Mouse (Mus musculus): ENCODE results near the gene Fars2.

Gene Fars2

DNA sequence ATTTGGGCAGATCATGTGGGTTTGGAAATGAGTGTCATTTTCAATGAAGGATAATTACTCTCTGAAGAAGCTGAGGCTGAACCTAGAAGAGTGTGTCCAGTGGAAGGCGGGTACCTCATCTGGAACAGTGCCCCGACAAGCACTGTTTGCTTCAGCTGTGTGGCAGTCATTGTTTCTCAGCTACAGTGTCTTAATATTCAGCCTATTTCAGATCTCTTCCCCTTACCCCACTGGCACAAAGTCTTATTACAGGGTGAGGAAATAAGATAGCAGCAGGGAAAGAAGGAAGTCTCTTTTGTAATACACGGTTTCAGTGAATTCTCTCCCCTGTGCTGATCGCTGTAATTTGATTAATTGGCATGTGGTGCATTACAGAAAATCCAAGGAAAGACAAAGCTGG is 101.1 kb downstream of the Fars2 start:
- no peak for DNase-seq (ENCODE audit: low spot score)

DNA sequence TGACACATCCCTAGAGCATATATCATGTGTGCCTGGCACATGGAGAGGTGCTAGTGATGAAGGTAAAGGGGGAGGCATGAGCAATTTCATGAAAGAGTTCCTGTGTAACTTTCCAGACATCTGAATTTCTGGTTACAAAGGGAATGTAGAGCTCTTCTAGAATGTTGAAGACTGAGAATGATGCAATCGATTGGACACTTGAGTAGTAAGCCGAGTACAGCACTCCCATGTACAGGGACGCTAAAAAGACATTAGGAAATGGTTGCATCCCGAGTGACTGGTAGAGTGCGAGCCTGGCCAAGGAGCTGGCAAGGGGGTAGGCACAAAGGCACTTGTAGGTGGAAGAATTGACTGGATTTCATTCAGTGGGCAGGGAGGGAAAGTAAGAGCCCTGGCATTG is 102.3 kb downstream of the Fars2 start:
- no peak for DNase-seq (ENCODE audit: low spot score)

DNA sequence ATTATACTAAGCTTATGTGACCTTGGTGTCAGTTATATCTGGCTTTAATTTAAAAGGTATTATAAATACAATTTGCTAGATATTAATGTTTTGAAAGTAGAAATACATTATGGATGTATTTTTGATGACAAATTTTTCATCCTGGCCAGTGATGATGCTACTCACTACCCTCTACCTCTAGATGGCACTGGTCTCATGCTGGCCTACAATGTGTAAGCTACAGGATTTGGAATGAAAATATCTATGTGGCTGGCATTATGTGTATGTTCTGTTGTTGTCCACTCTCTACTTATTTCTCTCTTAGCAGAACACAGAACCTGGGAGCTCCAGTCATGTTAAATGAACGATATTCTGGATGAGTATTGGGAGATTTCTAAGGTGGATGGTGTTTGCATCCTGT is 104.7 kb downstream of the Fars2 start:
- no peak for DNase-seq (ENCODE audit: low spot score)

DNA sequence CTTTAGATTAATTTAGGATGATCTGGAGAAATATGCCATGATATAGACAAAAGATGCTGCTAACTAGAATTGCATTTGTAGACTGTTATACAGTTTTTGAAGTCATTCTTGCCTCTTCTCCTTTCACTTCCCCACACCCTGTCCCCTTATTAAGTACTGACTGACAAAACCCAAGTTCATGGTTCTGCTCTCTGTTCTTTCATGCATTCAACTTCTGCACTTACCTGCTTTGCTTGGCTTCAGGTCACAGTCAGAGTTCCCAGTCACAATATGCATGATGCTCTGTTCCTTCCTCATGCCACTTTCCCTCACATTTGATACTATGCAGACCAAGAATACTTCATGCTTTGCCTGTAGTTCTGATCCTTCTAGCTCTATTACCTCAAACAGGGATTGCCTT is 105.5 kb downstream of the Fars2 start:
- DNase-seq (ENCODE audit: low spot score) = no peak

GRCm38 (mm10) chr13:36224431-36224830 is 107.2 kb downstream of the Fars2 start:
- DNase-seq (ENCODE audit: low spot score) = no peak

DNA sequence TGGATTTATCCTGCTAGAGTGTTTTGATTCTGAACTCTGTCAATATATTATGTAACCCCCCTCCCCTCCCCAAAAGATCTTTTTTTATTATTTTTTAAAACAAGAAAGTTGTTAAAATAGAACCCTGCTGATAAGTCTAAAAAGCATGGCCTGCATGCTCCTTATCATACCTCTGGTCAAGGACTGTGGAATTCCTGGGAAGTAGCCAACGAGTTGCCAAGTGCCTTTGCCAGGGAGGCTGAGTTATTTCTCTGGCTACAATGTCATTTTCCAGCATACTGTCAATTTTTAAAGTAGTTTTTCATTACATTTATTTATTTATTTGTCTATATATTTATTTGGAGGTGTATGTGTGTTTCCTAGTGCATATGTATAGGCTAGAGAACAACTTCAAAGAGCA is 125.0 kb downstream of the Fars2 start:
- DNase-seq (ENCODE audit: low spot score) = no peak

DNA sequence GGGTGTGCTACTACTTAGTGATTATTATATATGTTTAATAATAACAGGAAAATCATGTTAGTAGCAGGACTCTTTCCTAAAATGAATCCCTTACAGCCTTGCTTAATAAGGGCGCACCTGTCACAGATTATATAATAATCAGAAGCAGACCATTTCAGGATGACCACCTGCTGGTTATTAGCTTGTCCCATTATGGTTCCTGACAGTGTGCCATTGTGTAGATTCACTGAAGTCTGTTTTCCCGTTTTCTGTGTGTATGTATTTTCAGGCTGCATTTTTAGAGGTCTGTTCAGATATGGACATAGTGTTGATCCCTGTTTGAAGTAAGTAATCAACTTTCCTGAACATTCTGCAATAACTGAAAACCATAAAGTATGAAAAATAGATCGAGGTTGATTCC is 136.7 kb downstream of the Fars2 start:
- no peak for DNase-seq (ENCODE audit: low spot score)

DNA sequence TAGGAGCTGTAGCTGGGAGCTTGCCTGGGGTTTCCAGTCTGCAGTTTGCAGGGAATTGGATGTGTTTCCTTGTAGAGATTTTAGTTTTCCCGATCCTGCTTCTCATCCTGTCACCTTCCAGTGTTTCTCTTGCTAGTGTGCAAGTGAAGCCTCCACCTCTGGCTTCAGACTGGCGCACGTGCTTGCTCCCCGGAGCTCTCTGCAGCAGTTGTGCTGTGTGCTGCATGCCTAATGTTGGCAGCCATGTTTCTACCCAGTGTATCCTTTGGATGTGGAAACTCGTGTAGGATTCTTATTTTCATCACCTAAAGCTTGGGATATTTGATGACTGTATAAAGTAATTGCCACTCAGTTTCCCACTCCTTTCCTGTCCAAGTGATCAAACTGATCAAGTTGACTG is 140.0 kb downstream of the Fars2 start:
- DNase-seq (ENCODE audit: low spot score) = no peak

GRCm38 (mm10) chr13:36259754-36260153 is 142.5 kb downstream of the Fars2 start:
- DNase-seq (ENCODE audit: low spot score) = no peak

- no peak for DNase-seq (ENCODE audit: low spot score)
Measured at GRCm38 (mm10) chr13:36261299-36261698, 144.1 kb downstream of the Fars2 start.

GRCm38 (mm10) chr13:36263240-36264095 is 146.3 kb downstream of the Fars2 start:
- DNase-seq (ENCODE audit: low spot score) = no peak

GRCm38 (mm10) chr13:36264391-36264790 is 147.2 kb downstream of the Fars2 start:
- no peak for DNase-seq (ENCODE audit: low spot score)

DNA sequence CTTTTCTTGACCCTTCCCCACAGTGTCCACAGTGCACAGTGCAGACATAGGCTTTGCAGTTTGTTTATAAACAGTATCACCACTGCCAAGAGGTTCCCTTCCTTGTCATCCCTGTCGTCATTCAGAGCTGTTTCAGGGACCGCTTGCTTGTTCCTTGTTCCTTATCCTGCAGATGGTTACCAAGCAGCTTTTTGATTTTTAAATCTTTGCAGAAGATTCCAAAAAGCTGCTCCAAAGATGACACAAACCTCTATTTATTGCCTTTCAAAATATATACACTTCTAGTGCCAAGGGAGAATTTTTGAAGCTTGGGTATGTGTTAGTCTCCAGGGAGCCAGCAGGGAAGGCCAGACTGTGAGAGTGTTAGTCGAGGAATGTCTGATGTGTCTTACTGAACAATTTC is 148.1 kb downstream of the Fars2 start:
- DNase-seq (ENCODE audit: low spot score) = no peak

- DNase-seq (ENCODE audit: low spot score) = no peak
Measured at GRCm38 (mm10) chr13:36267399-36267798, 150.2 kb downstream of the Fars2 start.

DNA sequence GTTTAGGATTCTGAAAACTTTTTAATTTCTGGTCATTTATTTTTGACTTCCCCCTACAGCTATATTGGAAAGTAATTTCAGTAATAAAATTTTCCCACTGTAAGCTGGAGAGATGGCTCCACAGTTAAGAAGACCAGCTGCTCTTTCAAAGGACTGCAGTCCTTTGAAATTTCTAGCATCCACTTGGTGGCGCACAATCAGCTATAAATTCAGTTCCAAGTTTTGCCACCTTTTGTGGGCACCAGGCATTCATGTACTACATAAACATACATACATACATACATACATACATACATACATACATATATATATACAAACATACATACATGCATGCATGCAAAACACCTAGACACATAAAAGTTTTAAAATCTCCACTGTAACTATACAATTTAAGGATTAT is 153.7 kb downstream of the Fars2 start:
- no peak for DNase-seq (ENCODE audit: low spot score)

- DNase-seq (ENCODE audit: low spot score) = no peak
Measured at GRCm38 (mm10) chr13:36273497-36273896, 156.3 kb downstream of the Fars2 start.

GRCm38 (mm10) chr13:36276194-36276593 is 159.0 kb downstream of the Fars2 start:
- no peak for DNase-seq (ENCODE audit: low spot score)

GRCm38 (mm10) chr13:36282018-36282417 is 164.8 kb downstream of the Fars2 start:
- peak; percentile 30 for DNase-seq (ENCODE audit: low spot score)

DNA sequence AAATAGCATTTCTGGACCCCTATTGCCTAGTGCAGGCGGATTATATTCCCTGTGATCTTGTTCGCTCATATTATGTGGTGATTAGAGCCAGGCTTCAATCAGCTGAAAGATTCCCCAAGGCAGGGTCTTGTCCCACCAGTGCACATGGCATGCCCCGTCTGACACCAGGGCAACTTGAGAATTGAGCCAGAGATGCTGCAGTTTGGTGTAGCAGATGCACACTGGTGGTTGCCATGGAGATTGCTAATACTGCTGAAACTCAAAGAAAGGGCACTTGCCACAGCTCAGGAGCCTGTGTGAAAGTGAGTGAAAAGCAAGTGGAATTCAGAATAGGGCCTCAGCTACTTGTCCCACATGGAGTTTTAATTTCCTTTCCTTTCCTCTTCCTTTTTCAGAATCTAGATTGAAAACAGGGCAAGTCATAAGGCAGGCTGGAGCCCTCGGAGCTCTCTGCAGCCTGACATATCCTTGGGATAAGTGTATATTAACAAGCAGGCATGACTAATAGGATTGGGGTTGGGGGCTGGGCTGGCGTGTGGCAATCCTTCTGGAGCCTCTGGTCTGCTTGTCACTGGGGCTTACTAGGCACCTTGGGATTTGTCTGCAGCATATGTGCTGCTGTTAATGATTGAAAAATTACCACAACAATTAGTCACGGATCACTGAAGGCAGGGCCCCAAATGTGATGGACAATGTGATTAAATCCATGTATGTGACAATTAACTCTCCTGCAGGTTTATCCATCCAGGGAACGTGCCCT is 165.8 kb downstream of the Fars2 start:
- DNase-seq (ENCODE audit: low spot score) = no peak

GRCm38 (mm10) chr13:36283545-36284067 is 166.4 kb downstream of the Fars2 start:
- DNase-seq (ENCODE audit: low spot score) = no peak

- DNase-seq (ENCODE audit: low spot score) = no peak
Measured at GRCm38 (mm10) chr13:36284097-36284496, 166.9 kb downstream of the Fars2 start.

- DNase-seq (ENCODE audit: low spot score) = no peak
Measured at GRCm38 (mm10) chr13:36285235-36285634, 168.0 kb downstream of the Fars2 start.

DNA sequence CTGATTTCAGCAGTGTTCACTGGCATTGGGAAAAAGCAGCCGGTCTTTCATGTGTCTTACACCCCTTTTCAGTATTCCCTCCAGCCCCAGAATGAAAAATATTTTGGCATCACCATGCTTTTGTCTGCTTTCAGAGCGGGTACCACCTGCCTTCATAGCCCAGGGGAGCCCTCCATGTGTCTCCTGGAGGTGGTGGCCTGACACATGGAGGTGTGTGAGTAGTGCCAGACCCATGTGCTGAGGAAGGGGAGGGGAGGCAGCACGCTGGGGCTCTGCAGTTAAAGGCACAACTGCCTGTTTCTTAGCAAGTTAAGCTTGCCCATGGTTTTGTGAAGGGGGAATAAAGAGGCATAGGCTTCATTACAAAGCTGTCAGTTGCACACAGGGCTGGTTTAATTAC is 176.3 kb downstream of the Fars2 start:
- no peak for DNase-seq (ENCODE audit: low spot score)

Data from spleen, adult 12 weeks (tissue).